Mouse (Mus musculus) intestine, embryonic 16.5 days (tissue): ENCODE results near the gene Klhl23. TPM values are rescaled to one million over a fixed set of nuclear protein-coding genes. Genes with fewer than 3 reads are reported as not detected.

Source experiments
- ATAC-seq: fragments of 200-750 bp; cut with Nextera tagmentation; 2 replicates; pipeline ENCODE4 v1.8.0; 2017; ENCODE audit warnings: moderate TSS enrichment, moderate library complexity
- H3K27ac ChIP-seq: fragments of 300-500 bp; sonication (generic); 2 replicates; pipeline ENCODE4 v1.5.1; 2014; ENCODE audit warnings: mild to moderate bottlenecking, low read length
- H3K27me3 ChIP-seq: fragments of 300-500 bp; sonication (generic); replicated peaks from 2 replicates; pipeline ENCODE4 v1.6.1; 2014; ENCODE audit warnings: low read length, control low read depth, mixed read lengths; ENCODE audit not compliant: control insufficient read depth, insufficient read depth
- H3K36me3 ChIP-seq: fragments of 300-500 bp; sonication (generic); 2 replicates; pipeline ENCODE4 v1.6.1; 2014; ENCODE audit warnings: low read length, control low read depth; ENCODE audit not compliant: control insufficient read depth, insufficient read depth
- H3K4me1 ChIP-seq: fragments of 300-500 bp; sonication (generic); 2 replicates; pipeline ENCODE4 v1.6.1; 2014; ENCODE audit warnings: low read length, control low read depth, mixed read lengths; ENCODE audit not compliant: control insufficient read depth, insufficient read depth
- H3K4me2 ChIP-seq: fragments of 300-500 bp; sonication (generic); 2 replicates; pipeline ENCODE4 v1.6.1; 2014; ENCODE audit warnings: low read depth, low read length, control low read depth
- H3K4me3 ChIP-seq: fragments of 300-500 bp; sonication (generic); 2 replicates; pipeline ENCODE4 v1.5.1; 2014; ENCODE audit warnings: mild to moderate bottlenecking, low read length
- H3K9ac ChIP-seq: fragments of 300-500 bp; sonication (generic); 2 replicates; pipeline ENCODE4 v1.6.1; 2014; ENCODE audit warnings: low read depth, low read length
- H3K9me3 ChIP-seq: fragments of 300-500 bp; sonication (generic); 2 replicates; pipeline ENCODE4 v1.6.1; 2016; ENCODE audit warnings: low read length, control low read depth; ENCODE audit not compliant: control insufficient read depth
- WGBS: fragments of 180-500 bp; shearing (Covaris S2); extraction: QIAGEN DNeasy Blood & Tissue Kit; methylation state at CpG from one replicate; pipeline ENCODE4 v1.1.7; 2014; 5-methylcytosine and 5-hydroxymethylcytosine counted together
- polyA plus RNA-seq: library from polyadenylated mRNA; unstranded; fragments of >200 nt; fragmentation: Nextera tagmentation; extraction: Ambion mirVana; gene quantifications from 2 replicates; pipeline ENCODE4 v1.2.1, GENCODE M21; 2015

Gene Klhl23
- polyA plus RNA-seq, 1 experiment from 2014 or later: 31.1 TPM

DNA sequence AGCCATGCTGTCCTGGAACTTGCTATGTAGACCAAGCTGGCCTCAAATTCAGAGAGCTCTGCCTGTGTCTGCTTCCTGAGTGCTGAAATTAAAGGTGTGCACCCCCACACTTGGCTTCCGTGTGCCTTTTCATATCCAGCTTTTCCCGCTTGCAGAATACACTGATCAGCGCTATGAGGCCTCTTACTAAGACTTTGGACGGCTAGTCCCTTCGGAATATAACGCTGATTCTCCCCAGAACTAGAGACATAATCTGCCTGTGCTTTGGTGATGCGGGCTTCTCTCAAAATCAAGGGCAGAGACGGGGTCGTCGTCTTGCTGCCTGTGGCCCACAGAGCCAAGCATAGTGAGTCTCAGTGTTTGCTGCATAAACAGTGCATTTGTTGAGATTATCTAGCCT lies 4.2 kb downstream of the Klhl23 start:
- no peak overlapping the region for H3K4me3 ChIP-seq
- peak overlapping the region; percentile 39; the same call in 1 of the 2 replicates for H3K27ac ChIP-seq
- H3K27me3 ChIP-seq: no peaks in the 10 kb centered on the region
- 69% methylated on average over 10 of the region's 10 CpGs for WGBS
- 0 out of 2 replicates have a peak, but pooled peaks cover 4% of the 10 kb centered on the region for H3K4me1 ChIP-seq
- H3K9me3 ChIP-seq: no peaks in the 10 kb centered on the region
- no peak overlapping the region for H3K9ac ChIP-seq
- H3K36me3 ChIP-seq: no peaks in the 10 kb centered on the region; the same call in none of the 2 replicates
- H3K4me2 ChIP-seq: no peak overlapping the region
- no peak for ATAC-seq

DNA sequence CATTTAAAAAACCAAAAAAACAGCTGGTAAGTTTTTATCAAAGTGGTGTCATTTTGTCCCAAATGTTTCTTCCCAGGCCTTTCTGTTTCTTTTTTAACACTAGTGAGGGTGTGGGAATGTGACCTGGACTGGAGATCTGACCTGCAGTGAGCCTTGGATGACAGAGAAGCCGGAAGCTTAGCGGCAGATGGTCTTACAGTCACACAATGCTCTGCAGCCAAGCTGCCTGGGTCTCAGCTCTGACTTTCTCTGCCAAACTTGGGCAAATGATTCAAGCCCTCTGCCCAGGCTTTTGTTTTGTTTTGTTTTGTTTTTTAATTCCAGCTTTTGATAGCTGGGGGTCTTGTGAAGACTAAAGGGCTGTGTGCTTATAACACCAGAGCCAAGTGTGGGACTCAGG lies 4.6 kb downstream of the Klhl23 start:
- Histone ChIP-seq H3K27me3 (no peaks in the 10 kb centered on the region), H3K4me3 (no peak overlapping the region), H3K4me2 (no peak overlapping the region), H3K9ac (no peak overlapping the region), H3K27ac (no peak overlapping the region), H3K36me3 (no peaks in the 10 kb centered on the region; the same call in none of the 2 replicates), H3K9me3 (no peaks in the 10 kb centered on the region), H3K4me1 (0 out of 2 replicates have a peak, but pooled peaks cover 4% of the 10 kb centered on the region)
- 61% methylated on average over 2 of the region's 2 CpGs for WGBS
- ATAC-seq: no peak

DNA sequence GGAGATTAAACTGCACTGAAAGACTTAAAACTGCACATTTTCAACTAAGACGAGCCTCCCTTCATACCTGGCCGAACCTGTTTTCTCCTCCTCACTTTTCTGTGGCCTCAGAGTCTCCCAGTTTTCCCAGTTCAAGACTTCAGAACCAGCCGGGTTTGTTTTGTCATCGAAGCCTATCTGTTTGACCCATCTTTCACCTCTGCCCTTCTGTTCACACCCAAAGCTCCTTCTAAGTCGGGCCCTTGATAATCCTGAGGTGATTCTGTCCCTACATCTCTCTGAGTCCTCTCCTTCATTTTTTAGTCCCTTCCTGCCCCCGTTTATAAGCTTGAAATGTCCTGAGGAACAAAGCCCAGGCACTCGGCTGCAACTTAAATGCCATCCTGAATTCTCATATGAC lies 6.3 kb downstream of the Klhl23 start:
- 30% methylated on average over 7 of the region's 7 CpGs for WGBS
- no peak overlapping the region for H3K4me2 ChIP-seq

DNA sequence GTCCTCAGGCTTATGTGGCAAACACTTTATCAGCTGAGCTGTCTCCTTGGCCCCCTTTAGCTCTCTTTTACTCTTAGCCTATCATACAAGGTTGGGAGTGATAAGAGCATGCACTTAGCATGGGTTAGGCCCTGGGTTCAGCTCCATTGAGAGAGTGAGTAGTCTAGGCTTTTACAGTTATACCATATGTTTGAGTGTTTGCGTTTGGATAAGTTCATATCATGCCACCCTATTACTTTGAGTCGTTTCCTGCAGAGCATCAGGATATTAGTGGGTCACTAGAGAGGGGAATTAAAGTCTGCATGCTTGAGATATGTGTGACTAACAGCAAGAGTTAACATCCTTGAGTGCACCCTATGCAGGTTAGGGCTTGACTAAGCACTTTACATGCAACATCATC lies 7.9 kb downstream of the Klhl23 start:
- no peaks in the 10 kb centered on the region; the same call in none of the 2 replicates for H3K36me3 ChIP-seq
- no peak overlapping the region for H3K4me2 ChIP-seq
- ATAC-seq: no peak
- no peaks in the 10 kb centered on the region for H3K9me3 ChIP-seq
- WGBS: 80% methylated on average over 2 of the region's 2 CpGs
- 0 out of 2 replicates have a peak, but pooled peaks cover 4% of the 10 kb centered on the region for H3K4me1 ChIP-seq
- H3K4me3 ChIP-seq: no peak overlapping the region
- H3K27me3 ChIP-seq: no peaks in the 10 kb centered on the region
- no peak overlapping the region for H3K27ac ChIP-seq
- no peak overlapping the region for H3K9ac ChIP-seq

More for the DNA sequence above, 6.3 kb downstream of the Klhl23 start:
- no peaks in the 10 kb centered on the region; the same call in none of the 2 replicates for H3K36me3 ChIP-seq
- 0 out of 2 replicates have a peak, but pooled peaks cover 4% of the 10 kb centered on the region for H3K4me1 ChIP-seq
- no peak for ATAC-seq
- H3K27ac ChIP-seq: no peak overlapping the region
- H3K9me3 ChIP-seq: no peaks in the 10 kb centered on the region
- H3K9ac ChIP-seq: no peak overlapping the region
- H3K4me3 ChIP-seq: no peak overlapping the region
- H3K27me3 ChIP-seq: no peaks in the 10 kb centered on the region

DNA sequence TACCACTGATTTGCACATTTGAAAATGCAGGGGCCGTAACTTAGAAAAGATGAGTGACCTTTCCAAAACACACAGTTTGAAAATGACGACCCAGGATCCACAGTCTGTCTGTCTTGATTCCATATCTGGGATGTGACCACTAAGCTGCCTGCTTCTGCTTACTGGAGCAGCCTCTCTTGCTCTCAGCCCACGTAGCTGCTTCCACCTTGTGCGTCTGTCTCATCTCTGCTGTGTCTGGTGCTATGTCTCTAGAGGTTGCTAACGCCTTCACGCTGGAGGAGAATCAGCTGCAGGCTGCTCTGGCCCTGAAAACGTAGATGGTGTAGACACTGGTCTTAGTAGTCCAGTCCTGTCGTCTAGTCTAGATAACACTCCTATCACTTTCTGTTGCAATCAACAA lies 8.4 kb downstream of the Klhl23 start:
- Histone ChIP-seq H3K4me2 (no peak overlapping the region), H3K27me3 (no peaks in the 10 kb centered on the region), H3K9ac (no peak overlapping the region), H3K4me3 (no peak overlapping the region), H3K4me1 (0 out of 2 replicates have a peak, but pooled peaks cover 4% of the 10 kb centered on the region), H3K9me3 (no peaks in the 10 kb centered on the region), H3K27ac (no peak overlapping the region), H3K36me3 (no peaks in the 10 kb centered on the region; the same call in none of the 2 replicates)
- WGBS: 84% methylated on average over 8 of the region's 8 CpGs
- ATAC-seq: no peak

DNA sequence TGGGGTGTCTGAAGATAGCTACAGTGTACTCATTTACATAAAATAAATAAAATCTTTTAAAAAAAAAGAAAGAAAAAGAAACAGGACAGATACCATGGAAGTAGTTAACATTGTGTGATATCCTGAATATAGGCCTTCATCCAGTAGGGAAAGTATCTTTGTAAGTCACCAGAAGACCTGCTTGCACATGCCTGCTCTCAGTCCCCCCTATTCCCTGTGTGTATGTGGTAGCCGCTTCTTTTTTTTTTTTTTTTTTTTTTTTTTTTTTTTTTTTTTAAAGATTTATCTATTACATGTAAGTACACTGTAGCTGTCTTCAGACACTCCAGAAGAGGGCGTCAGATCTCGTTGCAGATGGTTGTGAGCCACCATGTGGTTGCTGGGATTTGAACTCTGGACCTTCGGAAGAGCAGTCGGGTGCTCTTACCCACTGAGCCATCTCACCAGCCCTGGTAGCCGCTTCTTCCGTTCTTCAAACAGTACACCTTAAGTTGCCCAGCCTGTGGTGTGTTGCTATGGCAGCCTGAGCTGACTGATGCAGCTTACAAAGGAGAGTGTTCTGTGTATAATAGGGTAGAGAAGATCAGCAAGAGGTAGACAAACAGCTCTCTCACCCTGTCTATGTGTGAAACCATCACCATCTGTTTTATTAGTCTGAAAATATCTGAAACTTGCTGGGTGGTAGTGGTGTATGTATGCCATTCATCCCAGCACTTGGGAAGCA lies 15.7 kb downstream of the Klhl23 start:
- Histone ChIP-seq H3K4me2 (no peak overlapping the region), H3K27me3 (no peaks in the 10 kb centered on the region), H3K4me3 (no peak overlapping the region), H3K9me3 (no peaks in the 10 kb centered on the region), H3K27ac (no peak overlapping the region), H3K9ac (no peak overlapping the region), H3K36me3 (no peaks in the 10 kb centered on the region), H3K4me1 (no peaks in the 10 kb centered on the region)
- WGBS: 78% methylated on average over 6 of the region's 7 CpGs
- ATAC-seq: no peak

DNA sequence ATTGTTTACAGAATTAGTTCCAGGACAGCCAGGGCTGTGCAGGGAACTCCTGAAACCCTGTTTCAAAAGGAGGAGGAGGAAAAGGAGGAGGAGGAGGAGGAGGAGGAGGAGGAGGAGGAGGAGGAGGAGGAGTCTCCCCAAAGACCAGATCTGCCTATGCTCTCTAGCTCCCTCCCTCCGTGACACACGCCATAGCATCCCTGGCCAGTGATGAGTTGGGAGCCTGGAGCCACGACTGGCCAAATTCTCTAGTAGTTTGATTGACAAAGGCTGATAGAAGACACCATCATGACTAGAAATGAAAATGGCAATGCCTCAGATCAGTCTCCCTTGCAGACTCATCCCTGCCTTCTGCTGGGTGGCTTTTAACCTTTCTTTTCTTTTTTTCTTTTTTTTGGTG lies 16.3 kb downstream of the Klhl23 start:
- Histone ChIP-seq H3K27ac (no peak overlapping the region), H3K4me2 (no peak overlapping the region), H3K36me3 (no peaks in the 10 kb centered on the region), H3K4me3 (no peak overlapping the region), H3K4me1 (no peaks in the 10 kb centered on the region), H3K9ac (no peak overlapping the region), H3K27me3 (no peaks in the 10 kb centered on the region), H3K9me3 (no peaks in the 10 kb centered on the region)
- 38% methylated on average over 3 of the region's 3 CpGs for WGBS
- ATAC-seq: no peak

DNA sequence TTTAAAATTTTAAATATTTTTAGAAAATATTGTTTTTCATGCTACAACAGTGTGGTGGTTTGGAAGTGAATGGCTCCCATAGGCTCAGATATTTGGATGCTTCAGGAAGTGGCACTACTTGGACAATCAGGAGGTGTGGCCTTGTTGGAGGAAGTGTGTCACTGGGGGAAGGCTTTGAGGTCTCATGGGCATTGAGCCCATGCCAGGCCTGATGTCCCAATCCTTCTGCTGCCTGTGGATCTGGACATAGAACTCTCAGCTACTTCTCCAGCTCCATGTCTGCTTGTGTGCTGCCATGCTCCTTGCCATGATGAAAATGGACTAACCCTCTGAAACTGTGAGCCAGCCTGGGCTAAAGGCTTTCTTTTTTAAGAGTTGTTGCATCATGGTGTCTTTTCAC lies 17.0 kb downstream of the Klhl23 start:
- Histone ChIP-seq H3K4me1 (no peaks in the 10 kb centered on the region), H3K27me3 (no peaks in the 10 kb centered on the region), H3K4me2 (no peak overlapping the region), H3K27ac (no peak overlapping the region), H3K9ac (no peak overlapping the region), H3K4me3 (no peak overlapping the region), H3K9me3 (no peaks in the 10 kb centered on the region), H3K36me3 (no peaks in the 10 kb centered on the region)
- no peak for ATAC-seq

DNA sequence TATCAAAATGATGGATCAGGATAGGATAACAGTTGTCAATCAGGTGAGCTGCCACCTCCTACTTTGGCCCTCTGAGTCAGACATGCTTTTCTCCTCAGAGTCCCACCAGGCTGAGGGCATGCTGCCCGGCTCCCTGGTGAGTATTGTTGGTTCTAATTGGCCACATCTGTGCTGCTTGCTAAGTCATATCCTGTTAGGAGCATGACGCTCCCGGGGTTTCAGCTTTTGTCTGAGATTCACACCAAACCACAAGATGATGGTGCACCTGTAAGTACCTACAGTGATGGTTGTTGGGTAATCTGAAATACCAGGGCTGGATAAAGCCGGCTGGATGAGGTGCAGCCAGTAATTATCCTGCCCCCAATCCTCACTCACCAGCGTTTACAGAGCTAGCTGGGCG lies 18.5 kb downstream of the Klhl23 start:
- no peaks in the 10 kb centered on the region for H3K36me3 ChIP-seq
- H3K27ac ChIP-seq: no peak overlapping the region
- no peak overlapping the region for H3K9ac ChIP-seq
- ATAC-seq: no peak
- no peak overlapping the region for H3K4me3 ChIP-seq
- no peaks in the 10 kb centered on the region for H3K27me3 ChIP-seq
- 37% methylated on average over 6 of the region's 6 CpGs for WGBS
- no peaks in the 10 kb centered on the region for H3K4me1 ChIP-seq
- H3K9me3 ChIP-seq: no peaks in the 10 kb centered on the region
- H3K4me2 ChIP-seq: no peak overlapping the region

DNA sequence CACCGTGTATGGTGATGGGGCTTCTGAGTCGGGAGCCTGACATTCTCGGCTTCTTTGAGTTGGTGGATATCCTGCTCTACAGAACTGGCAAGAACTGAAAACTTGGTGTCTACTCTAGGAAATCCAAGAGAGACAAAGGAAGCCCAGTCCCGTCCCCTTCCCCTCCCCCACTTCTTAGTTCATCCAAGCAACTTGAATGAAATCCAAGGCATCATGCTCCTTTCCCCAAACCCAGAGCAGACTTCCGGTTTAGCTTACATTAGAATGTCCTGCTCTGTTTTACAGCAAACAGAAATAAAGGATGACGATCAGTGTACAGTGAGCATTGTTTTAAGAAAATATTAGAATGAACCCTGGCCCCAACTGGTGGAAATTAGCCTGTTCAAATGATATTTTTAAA lies 27.5 kb downstream of the Klhl23 start:
- Histone ChIP-seq H3K27ac (no peak overlapping the region), H3K4me2 (no peak overlapping the region), H3K4me1 (no peaks in the 10 kb centered on the region), H3K36me3 (no peaks in the 10 kb centered on the region), H3K9me3 (no peaks in the 10 kb centered on the region), H3K27me3 (no peaks in the 10 kb centered on the region), H3K9ac (no peak overlapping the region), H3K4me3 (no peak overlapping the region)
- WGBS: 61% methylated on average over 6 of the region's 6 CpGs
- ATAC-seq: no peak
